Mouse (Mus musculus) hindbrain, embryonic 12.5 days (tissue): Measurements from ENCODE around the gene Dgkb. TPM values are rescaled to one million over a fixed set of nuclear protein-coding genes. Genes with fewer than 3 reads are reported as not detected.
A peak's percentile ranks its signal among the peaks of the same experiment; 100 is the strongest.

ENCODE experiments used
- ATAC-seq: fragments of 200-750 bp; cut with Nextera tagmentation; 2 replicates; pipeline ENCODE4 v1.8.0; 2017; ENCODE audit warnings: moderate TSS enrichment; ENCODE audit not compliant: low FRiP score
- H3K27ac ChIP-seq: fragments of 300-500 bp; sonication (generic); 2 replicates; pipeline ENCODE4 v1.5.1; 2016; ENCODE audit warnings: mild to moderate bottlenecking
- H3K27me3 ChIP-seq: fragments of 300-500 bp; sonication (generic); 2 replicates; pipeline ENCODE4 v1.6.1; 2016; ENCODE audit warnings: mild to moderate bottlenecking
- H3K36me3 ChIP-seq: fragments of 300-500 bp; sonication (generic); 2 replicates; pipeline ENCODE4 v1.6.1; 2016; ENCODE audit warnings: mild to moderate bottlenecking
- H3K4me1 ChIP-seq: fragments of 300-500 bp; sonication (generic); 2 replicates; pipeline ENCODE4 v1.6.1; 2016
- H3K4me2 ChIP-seq: fragments of 300-500 bp; sonication (generic); replicated peaks from 2 replicates; pipeline ENCODE4 v1.6.1; 2016; ENCODE audit warnings: mild to moderate bottlenecking
- H3K4me3 ChIP-seq: fragments of 300-500 bp; sonication (generic); 2 replicates; pipeline ENCODE4 v1.5.1; 2016; ENCODE audit warnings: mild to moderate bottlenecking
- H3K9ac ChIP-seq: fragments of 300-500 bp; sonication (generic); 2 replicates; pipeline ENCODE4 v1.6.1; 2016; ENCODE audit warnings: mild to moderate bottlenecking, moderate library complexity
- H3K9me3 ChIP-seq: fragments of 300-500 bp; sonication (generic); replicated peaks from 2 replicates; pipeline ENCODE4 v1.6.1; 2016; ENCODE audit warnings: mild to moderate bottlenecking
- WGBS: fragments of 180-500 bp; shearing (Covaris S2); methylation state at CpG from one replicate; pipeline ENCODE4 v1.1.7; 2016; 5-methylcytosine and 5-hydroxymethylcytosine counted together
- polyA plus RNA-seq: library from polyadenylated mRNA; unstranded; fragments of >200 nt; fragmentation: Nextera tagmentation; extraction: Ambion mirVana; gene quantifications from 2 replicates; pipeline ENCODE4 v1.2.1, GENCODE M21; 2016

The Dgkb gene
- polyA plus RNA-seq, 1 experiment from 2014 or later: 1.4 TPM

DNA sequence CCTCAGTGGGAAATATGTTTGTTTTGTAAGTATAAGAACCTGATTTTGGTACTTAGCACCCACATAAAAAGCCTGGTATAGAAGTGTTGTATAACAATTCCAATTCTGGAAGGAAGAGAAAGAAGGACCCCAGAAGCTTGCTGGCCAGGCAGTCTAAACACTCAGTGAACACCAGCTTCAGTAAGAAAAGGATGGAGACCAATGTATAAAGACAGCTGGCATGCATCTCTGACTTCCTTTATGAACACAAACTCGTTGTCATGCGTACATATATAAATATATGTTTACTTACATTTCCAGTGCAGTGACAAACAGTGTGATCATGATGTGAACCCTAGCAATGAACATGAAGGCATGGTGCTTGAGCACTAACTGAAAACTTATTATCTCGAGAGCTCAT is 270.7 kb downstream of the Dgkb start:
- H3K4me2 ChIP-seq: no peak overlapping the region
- no peaks in the 10 kb centered on the region for H3K9me3 ChIP-seq
- ATAC-seq: no peak
- H3K36me3 ChIP-seq: no peaks in the 10 kb centered on the region
- no peak overlapping the region for H3K9ac ChIP-seq
- WGBS: 89% methylated on average over 3 of the region's 3 CpGs
- no peaks in the 10 kb centered on the region for H3K4me1 ChIP-seq
- H3K4me3 ChIP-seq: no peak overlapping the region
- no peaks in the 10 kb centered on the region for H3K27me3 ChIP-seq
- H3K27ac ChIP-seq: no peak overlapping the region

DNA sequence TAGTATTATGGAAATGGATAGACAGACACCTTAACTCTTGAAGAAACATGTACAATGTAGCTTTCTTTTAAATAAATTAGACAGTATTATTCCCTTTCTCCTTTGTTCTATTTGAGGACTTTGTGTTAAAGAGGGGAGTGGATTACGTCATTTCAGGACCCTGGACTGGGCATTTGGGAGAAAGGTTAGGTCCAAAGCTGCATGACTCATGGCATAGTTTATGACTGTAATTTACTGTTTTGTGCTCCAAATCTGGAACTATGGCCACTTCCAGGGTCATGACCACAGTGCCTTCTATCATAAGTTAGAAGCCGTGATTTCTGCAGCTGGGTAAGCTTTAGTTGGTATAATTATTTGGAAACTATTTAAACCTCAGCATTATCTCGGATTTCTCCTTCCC is 294.4 kb downstream of the Dgkb start:
- WGBS: 77% methylated on average over 3 of the region's 3 CpGs
- H3K36me3 ChIP-seq: no peaks in the 10 kb centered on the region
- H3K27me3 ChIP-seq: no peaks in the 10 kb centered on the region
- no peak overlapping the region for H3K9ac ChIP-seq
- H3K4me2 ChIP-seq: no peak overlapping the region
- ATAC-seq: no peak
- H3K4me3 ChIP-seq: no peak overlapping the region
- H3K27ac ChIP-seq: no peak overlapping the region
- H3K9me3 ChIP-seq: no peaks in the 10 kb centered on the region
- no peaks in the 10 kb centered on the region for H3K4me1 ChIP-seq

DNA sequence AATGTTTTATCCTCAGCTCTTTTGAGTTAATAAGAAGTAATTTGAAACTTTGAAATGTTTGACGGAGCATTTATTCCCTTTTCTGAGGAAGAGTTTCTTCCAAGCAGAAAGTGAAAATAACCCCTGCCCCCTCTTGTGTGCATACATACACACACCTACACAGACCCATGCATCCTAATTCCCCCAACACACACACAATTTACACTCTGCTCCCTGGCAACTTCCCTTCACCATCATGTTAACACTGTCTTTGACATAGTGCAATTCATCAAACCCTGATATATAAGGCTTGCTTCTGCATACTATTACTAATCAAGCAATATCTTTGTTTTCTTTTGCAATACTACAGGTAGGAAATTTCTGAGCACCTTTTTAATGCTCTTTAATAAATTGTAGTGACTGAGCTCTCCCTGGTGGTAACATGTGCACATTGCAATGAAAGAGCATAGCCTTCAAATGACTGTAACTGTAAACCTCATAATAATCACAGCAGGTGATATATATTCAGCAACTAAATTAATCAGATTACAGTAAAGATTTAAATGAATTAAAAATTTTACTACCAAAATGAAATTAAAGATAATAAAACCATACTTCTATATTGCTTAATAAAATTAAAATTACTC is 297.6 kb downstream of the Dgkb start:
- no peaks in the 10 kb centered on the region for H3K4me1 ChIP-seq
- WGBS: 72% methylated on average over 1 of the region's 1 CpGs
- no peaks in the 10 kb centered on the region for H3K9me3 ChIP-seq
- H3K4me3 ChIP-seq: no peak overlapping the region
- H3K27ac ChIP-seq: no peak overlapping the region
- no peak overlapping the region for H3K9ac ChIP-seq
- ATAC-seq: peak; percentile 56
- H3K27me3 ChIP-seq: no peaks in the 10 kb centered on the region
- no peaks in the 10 kb centered on the region for H3K36me3 ChIP-seq
- H3K4me2 ChIP-seq: no peak overlapping the region

- Histone ChIP-seq H3K27me3 (no peaks in the 10 kb centered on the region), H3K27ac (no peak overlapping the region), H3K36me3 (no peaks in the 10 kb centered on the region), H3K4me2 (no peak overlapping the region), H3K9me3 (no peaks in the 10 kb centered on the region), H3K9ac (no peak overlapping the region), H3K4me3 (no peak overlapping the region), H3K4me1 (no peaks in the 10 kb centered on the region)
- ATAC-seq: no peak
Observed at GRCm38 (mm10) chr12:38123524-38123923, 306.0 kb downstream of the Dgkb start.

DNA sequence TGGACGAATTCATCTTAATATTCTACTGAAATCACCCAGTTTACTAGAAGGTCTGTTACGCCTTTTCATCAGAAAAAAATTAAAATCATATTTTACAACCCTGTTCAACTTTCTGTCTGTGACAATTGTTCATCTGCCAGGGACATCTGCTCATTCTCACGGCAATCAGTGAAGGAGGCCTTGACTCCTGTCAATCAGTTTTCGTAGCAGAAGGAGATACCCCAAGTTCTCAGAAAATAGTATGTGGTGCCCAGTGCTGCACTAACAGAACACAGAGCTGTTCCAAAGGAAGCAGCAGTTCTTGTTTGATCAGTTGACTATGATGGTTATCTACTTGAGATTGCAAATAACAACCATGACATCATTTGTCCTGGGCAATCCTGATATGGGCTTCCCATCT is 307.8 kb downstream of the Dgkb start:
- 83% methylated on average over 4 of the region's 4 CpGs for WGBS
- Histone ChIP-seq H3K9me3 (no peaks in the 10 kb centered on the region), H3K4me3 (no peak overlapping the region), H3K27ac (no peak overlapping the region), H3K9ac (no peak overlapping the region), H3K4me2 (no peak overlapping the region), H3K36me3 (no peaks in the 10 kb centered on the region), H3K27me3 (no peaks in the 10 kb centered on the region), H3K4me1 (no peaks in the 10 kb centered on the region)
- ATAC-seq: no peak

DNA sequence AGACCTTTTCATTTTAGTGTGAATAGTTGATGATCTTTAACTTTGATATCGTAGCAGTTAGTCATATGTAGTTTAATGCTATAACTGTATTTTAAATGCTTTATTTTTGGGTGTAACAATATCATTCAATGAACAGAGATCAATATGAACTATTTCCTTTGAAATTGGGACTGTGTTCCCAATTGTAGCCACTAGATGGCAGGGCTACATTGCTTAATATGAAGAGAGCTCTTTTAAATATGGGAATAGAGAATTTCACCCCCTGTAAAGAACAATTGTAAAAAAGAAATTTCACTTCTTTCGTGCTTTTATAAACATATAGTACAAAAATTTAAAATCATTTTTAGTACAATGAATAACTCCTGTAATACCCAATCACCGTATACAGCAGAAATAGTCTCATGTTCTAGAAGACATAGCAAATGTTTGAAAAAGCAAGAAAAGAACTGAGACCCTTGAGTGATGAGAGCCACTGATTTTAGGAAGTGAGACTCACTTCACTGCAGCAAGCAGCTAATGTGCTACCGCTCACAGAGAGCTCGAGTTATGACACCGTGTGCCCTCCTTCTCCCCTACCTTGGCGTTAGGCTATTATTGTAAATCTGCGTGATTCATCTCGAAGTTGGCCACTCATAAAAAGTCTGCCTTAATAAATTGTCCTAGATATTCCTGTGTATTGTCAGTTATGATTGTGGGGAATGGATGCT is 312.8 kb downstream of the Dgkb start:
- no peak for ATAC-seq
- no peak overlapping the region for H3K4me3 ChIP-seq
- H3K4me2 ChIP-seq: no peak overlapping the region
- no peak overlapping the region for H3K27ac ChIP-seq
- no peaks in the 10 kb centered on the region for H3K4me1 ChIP-seq
- WGBS: 68% methylated on average over 9 of the region's 9 CpGs
- H3K27me3 ChIP-seq: no peaks in the 10 kb centered on the region
- no peak overlapping the region for H3K9ac ChIP-seq
- no peaks in the 10 kb centered on the region for H3K9me3 ChIP-seq
- H3K36me3 ChIP-seq: no peaks in the 10 kb centered on the region

DNA sequence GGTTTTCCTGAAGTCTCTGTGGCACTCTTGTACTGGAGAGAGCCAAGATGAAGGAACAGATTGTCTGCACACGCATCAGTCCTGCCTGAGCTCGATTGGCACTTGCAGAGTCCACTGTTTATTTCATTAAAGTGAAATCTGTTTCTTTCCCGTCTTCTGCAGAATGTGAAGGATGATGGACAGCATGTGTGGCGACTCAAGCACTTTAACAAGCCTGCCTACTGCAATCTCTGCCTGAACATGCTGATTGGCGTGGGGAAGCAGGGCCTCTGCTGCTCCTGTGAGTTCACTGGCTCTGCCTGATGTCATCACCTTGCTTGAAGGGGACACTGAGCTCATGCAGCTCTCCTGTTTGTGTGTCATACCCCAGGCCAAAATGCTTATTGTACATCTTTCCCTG is 318.9 kb downstream of the Dgkb start:
- Histone ChIP-seq H3K9me3 (no peaks in the 10 kb centered on the region), H3K27ac (no peak overlapping the region), H3K9ac (no peak overlapping the region), H3K4me2 (no peak overlapping the region), H3K4me1 (no peaks in the 10 kb centered on the region), H3K4me3 (no peak overlapping the region), H3K27me3 (no peaks in the 10 kb centered on the region), H3K36me3 (no peaks in the 10 kb centered on the region)
- no peak for ATAC-seq
- WGBS: 66% methylated on average over 5 of the region's 5 CpGs

DNA sequence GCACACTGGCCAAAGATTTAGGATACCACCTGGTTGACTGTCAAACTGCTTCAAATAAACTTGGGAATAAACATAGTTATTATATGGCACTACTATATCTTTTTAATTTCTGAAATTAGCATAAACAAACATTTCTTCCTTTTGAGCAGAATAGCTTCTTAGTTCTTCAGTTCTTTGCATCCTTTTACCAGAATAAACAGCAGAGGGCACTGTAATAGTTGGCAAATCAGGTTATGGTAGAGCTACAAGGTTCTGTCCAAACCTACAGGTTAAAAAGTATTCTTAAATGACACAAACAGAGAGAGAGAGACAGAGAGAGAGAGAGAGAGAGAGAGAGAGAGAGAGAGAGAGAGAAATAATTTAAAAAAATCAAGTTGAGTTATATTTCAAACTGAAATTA is 322.5 kb downstream of the Dgkb start:
- Histone ChIP-seq H3K9me3 (no peaks in the 10 kb centered on the region), H3K4me3 (no peak overlapping the region), H3K4me1 (no peaks in the 10 kb centered on the region), H3K4me2 (no peak overlapping the region), H3K36me3 (no peaks in the 10 kb centered on the region), H3K27ac (no peak overlapping the region), H3K27me3 (no peaks in the 10 kb centered on the region), H3K9ac (no peak overlapping the region)
- ATAC-seq: no peak

DNA sequence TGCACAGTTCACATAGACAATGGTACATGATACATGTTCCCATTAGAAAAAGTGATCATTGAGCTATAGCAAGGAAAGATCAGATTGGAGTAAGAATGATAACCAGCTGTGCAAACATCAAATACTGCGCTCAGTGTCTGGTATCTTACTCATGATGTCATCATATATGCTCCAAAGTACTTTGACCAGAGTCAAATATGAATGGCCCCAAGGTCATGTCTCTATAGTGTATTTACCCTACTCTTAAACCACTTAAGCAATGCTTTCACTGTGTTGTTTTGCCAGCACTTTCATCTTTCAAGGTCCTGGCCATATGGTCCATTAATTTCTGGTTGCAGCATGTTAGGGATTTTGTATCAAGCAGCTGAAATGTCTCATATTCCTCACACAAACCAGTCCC is 415.1 kb downstream of the Dgkb start:
- no peaks in the 10 kb centered on the region for H3K27me3 ChIP-seq
- H3K36me3 ChIP-seq: no peaks in the 10 kb centered on the region
- no peak overlapping the region for H3K27ac ChIP-seq
- ATAC-seq: no peak
- no peak overlapping the region for H3K9ac ChIP-seq
- WGBS: 70% methylated on average over 1 of the region's 1 CpGs
- no peaks in the 10 kb centered on the region for H3K4me1 ChIP-seq
- no peak overlapping the region for H3K4me3 ChIP-seq
- H3K4me2 ChIP-seq: no peak overlapping the region
- H3K9me3 ChIP-seq: no peaks in the 10 kb centered on the region

- no peaks in the 10 kb centered on the region for H3K27me3 ChIP-seq
- H3K9ac ChIP-seq: no peak overlapping the region
- no peak overlapping the region for H3K4me3 ChIP-seq
- ATAC-seq: no peak
- H3K36me3 ChIP-seq: no peaks in the 10 kb centered on the region
- no peaks in the 10 kb centered on the region for H3K4me1 ChIP-seq
- H3K9me3 ChIP-seq: no peaks in the 10 kb centered on the region
- no peak overlapping the region for H3K27ac ChIP-seq
- H3K4me2 ChIP-seq: no peak overlapping the region
Observed at GRCm38 (mm10) chr12:38268856-38269255, 451.3 kb downstream of the Dgkb start.

- no peaks in the 10 kb centered on the region for H3K9me3 ChIP-seq
- H3K27me3 ChIP-seq: no peaks in the 10 kb centered on the region
- no peak overlapping the region for H3K4me3 ChIP-seq
- no peak overlapping the region for H3K4me2 ChIP-seq
- H3K27ac ChIP-seq: no peak overlapping the region
- no peaks in the 10 kb centered on the region for H3K36me3 ChIP-seq
- H3K4me1 ChIP-seq: peaks cover 3% of the 10 kb centered on the region; the same call in 1 of the 2 replicates
- H3K9ac ChIP-seq: no peak overlapping the region
- WGBS: 100% methylated on average over 1 of the region's 1 CpGs
- ATAC-seq: no peak
Observed at GRCm38 (mm10) chr12:38301497-38301896, 484.0 kb downstream of the Dgkb start.

GRCm38 (mm10) chr12:38303841-38304240 is 486.3 kb downstream of the Dgkb start:
- H3K4me1 ChIP-seq: peaks cover 3% of the 10 kb centered on the region; the same call in 1 of the 2 replicates
- ATAC-seq: peak; percentile 90
- H3K4me2 ChIP-seq: no peak overlapping the region
- H3K27me3 ChIP-seq: no peaks in the 10 kb centered on the region
- no peaks in the 10 kb centered on the region for H3K9me3 ChIP-seq
- no peak overlapping the region for H3K9ac ChIP-seq
- no peaks in the 10 kb centered on the region for H3K36me3 ChIP-seq
- H3K27ac ChIP-seq: no peak overlapping the region
- no peak overlapping the region for H3K4me3 ChIP-seq
- WGBS: 28% methylated on average over 3 of the region's 3 CpGs

DNA sequence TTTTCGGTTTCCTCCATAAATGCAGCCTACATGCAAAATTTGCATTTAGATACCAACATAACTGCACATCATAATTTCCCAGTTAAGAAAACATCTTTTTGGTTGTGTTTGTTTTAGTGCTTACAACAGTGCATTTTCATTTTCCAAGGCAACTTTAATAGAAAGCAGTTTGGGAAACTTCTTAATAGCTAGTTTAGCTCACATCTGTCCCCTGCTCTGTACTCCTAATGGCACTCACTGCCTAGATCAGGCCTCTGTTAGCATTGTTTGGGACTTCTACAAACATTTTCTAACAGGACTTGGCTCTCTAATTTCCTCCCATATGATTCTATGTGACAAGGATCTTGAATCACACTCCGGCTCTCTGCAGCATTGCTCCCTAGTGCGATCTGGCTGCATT is 486.7 kb downstream of the Dgkb start:
- WGBS: 83% methylated on average over 3 of the region's 3 CpGs
- H3K36me3 ChIP-seq: no peaks in the 10 kb centered on the region
- no peak overlapping the region for H3K4me3 ChIP-seq
- no peak overlapping the region for H3K9ac ChIP-seq
- H3K4me2 ChIP-seq: no peak overlapping the region
- H3K27me3 ChIP-seq: no peaks in the 10 kb centered on the region
- no peak overlapping the region for H3K27ac ChIP-seq
- peak; percentile 57; the same call in 1 of the 2 replicates for ATAC-seq
- H3K4me1 ChIP-seq: peaks cover 3% of the 10 kb centered on the region; the same call in 1 of the 2 replicates
- no peaks in the 10 kb centered on the region for H3K9me3 ChIP-seq
